Mouse (Mus musculus): ENCODE results near the gene Dner. TPM values are rescaled to one million over a fixed set of nuclear protein-coding genes. Genes with fewer than 3 reads are reported as not detected.

The Dner gene
- polyA plus RNA-seq, 1 experiment from 2014 or later = 76.4 TPM

DNA sequence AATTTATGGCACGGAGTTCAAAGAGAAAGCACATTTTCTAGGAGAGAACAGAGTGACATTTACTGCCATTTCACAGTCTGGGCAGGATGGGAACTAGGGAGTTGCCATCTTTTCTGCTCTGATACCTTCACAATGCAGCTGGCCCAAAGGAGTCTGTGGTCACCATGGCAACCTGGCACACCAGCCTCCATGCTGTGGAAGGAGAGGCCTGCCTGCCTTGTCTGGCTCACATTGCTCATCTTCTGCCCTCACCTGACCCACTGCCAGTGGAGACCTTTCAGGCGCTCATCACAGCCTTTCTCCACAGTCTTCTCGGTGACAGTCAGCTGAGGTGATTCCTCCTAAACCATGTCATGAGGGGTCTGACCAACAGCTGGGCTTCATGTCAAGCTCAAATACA, 74.7 kb downstream of the Dner start:
- no peaks in the 10 kb centered on the region for H3K9me3 ChIP-seq
- ATAC-seq (ENCODE audit: low FRiP score, low read depth) = peak; percentile 80
- H3K27ac ChIP-seq (replicated peaks) = peak overlapping the region; percentile 65
- no peak overlapping the region for H3K9ac ChIP-seq (replicated peaks)
- H3K4me2 ChIP-seq (replicated peaks) = no peak overlapping the region; the same call in 1 of the 2 replicates
- WGBS = 30% methylated on average over 3 of the region's 3 CpGs
- peaks cover 42% of the 10 kb centered on the region for H3K4me1 ChIP-seq
- H3K4me3 ChIP-seq = no peak overlapping the region
- H3K27me3 ChIP-seq = 0 out of 2 replicates have a peak, but pooled peaks cover 4% of the 10 kb centered on the region
- no peaks in the 10 kb centered on the region for H3K36me3 ChIP-seq

DNA sequence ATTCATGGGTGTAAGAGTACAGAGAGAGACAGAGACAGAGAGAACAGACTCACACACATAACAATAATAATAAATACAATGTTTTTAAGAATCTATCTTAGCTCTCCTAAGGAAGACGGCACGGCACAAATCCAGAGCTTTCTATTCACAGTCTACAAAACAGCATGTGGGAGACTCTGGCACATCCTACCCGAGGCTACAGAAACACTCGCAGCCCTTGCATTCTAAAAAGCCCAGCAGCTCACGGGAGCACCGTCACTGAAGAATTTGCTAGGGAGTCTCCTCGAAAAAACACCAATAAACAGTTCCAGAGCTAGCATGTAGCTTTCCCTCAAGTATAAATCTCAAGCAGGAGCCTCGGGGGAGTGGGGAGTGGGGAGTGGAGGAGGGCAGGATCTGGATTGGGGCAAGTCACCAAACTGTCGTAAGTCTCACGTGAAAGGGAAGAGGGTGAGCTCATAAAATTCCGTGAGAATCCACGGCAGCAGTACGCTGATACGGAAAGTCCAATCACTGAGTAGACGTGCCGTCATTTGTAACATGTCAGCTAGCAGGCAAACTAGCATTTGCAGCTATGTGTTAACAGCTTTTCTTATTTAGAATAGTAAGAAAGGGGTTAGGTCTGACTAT, 76.8 kb downstream of the Dner start:
- H3K9ac ChIP-seq (replicated peaks) = no peak overlapping the region
- H3K4me3 ChIP-seq = no peak overlapping the region
- 0 out of 2 replicates have a peak overlapping the region, but pooled peaks have one; percentile 5 for H3K27ac ChIP-seq (replicated peaks)
- H3K9me3 ChIP-seq = no peaks in the 10 kb centered on the region
- no peaks in the 10 kb centered on the region for H3K36me3 ChIP-seq
- H3K4me2 ChIP-seq (replicated peaks) = no peak overlapping the region
- 53% methylated on average over 16 of the region's 16 CpGs for WGBS
- H3K4me1 ChIP-seq = peaks cover 45% of the 10 kb centered on the region
- H3K27me3 ChIP-seq = peaks cover 11% of the 10 kb centered on the region; the same call in 1 of the 2 replicates
- no peak for ATAC-seq (ENCODE audit: low FRiP score, low read depth)

DNA sequence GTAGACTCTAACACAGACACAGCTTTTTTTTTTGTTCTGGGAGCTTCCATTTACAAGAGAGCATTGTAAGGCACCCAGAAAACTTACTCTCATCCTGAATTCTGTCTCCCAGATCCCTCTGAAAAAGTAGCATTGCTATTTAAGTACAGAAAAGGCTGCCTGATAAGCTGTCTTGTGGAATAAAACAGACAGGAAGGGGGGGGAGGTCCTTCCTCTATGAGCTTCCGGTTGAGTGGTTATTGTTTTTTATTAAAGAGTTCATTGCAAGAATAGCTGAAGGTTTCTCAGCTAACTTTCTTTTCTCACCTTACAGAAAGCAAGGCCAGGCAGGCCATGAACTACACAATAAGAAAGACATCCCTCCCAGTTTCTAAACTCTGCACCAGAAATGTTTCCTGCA, 77.9 kb downstream of the Dner start:
- no peak overlapping the region for H3K4me2 ChIP-seq (replicated peaks)
- H3K36me3 ChIP-seq = no peaks in the 10 kb centered on the region
- H3K9ac ChIP-seq (replicated peaks) = no peak overlapping the region
- WGBS = 67% methylated on average over 1 of the region's 1 CpGs
- H3K4me1 ChIP-seq = peaks cover 46% of the 10 kb centered on the region
- no peak overlapping the region for H3K27ac ChIP-seq (replicated peaks)
- no peaks in the 10 kb centered on the region for H3K9me3 ChIP-seq
- no peak overlapping the region for H3K4me3 ChIP-seq
- ATAC-seq (ENCODE audit: low FRiP score, low read depth) = no peak
- peaks cover 12% of the 10 kb centered on the region; the same call in 1 of the 2 replicates for H3K27me3 ChIP-seq

DNA sequence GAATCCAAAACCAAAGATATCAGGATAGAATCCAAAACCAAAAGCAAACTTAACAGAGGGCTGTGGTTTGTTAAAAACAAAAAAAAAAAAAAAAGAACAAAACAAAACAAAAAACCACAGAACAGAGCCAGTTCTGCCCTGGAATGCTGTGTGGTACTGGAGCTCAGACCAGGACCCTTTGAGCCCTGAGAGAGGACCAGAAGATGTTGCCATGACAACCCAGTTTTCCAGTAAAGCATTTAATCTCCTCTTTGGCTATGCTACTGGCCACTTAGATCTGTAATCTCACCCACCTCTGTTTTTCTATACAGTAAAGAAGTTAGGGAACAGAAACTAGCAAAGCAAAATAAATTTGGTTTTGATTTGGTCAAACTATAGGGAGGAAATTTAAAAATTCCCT, 79.9 kb downstream of the Dner start:
- no peaks in the 10 kb centered on the region for H3K9me3 ChIP-seq
- no peak overlapping the region for H3K4me2 ChIP-seq (replicated peaks)
- peaks cover 8% of the 10 kb centered on the region; the same call in 1 of the 2 replicates for H3K27me3 ChIP-seq
- H3K9ac ChIP-seq (replicated peaks) = no peak overlapping the region
- no peak overlapping the region for H3K27ac ChIP-seq (replicated peaks)
- H3K36me3 ChIP-seq = no peaks in the 10 kb centered on the region
- no peak for ATAC-seq (ENCODE audit: low FRiP score, low read depth)
- H3K4me3 ChIP-seq = no peak overlapping the region
- H3K4me1 ChIP-seq = peaks cover 34% of the 10 kb centered on the region

DNA sequence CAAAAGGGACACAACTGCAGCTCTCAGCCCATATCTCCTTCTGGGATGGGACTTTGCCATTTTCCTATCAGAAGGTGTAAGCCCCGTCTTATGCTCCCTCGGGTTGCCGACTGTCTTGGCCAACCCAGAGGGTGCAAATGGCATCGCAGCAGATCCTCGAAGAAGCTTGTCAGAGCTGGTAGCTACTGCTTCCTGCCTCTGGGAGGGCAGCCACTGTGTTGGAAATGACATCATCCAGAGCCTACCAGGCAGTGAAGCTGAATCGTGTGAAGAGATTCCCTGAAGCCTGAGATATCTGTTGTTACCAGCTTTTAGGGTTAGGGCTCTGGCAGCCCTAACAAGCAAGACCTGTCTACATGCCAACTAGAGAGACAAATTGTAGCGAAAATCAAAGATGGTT, 81.4 kb downstream of the Dner start:
- WGBS = 87% methylated on average over 7 of the region's 7 CpGs

DNA sequence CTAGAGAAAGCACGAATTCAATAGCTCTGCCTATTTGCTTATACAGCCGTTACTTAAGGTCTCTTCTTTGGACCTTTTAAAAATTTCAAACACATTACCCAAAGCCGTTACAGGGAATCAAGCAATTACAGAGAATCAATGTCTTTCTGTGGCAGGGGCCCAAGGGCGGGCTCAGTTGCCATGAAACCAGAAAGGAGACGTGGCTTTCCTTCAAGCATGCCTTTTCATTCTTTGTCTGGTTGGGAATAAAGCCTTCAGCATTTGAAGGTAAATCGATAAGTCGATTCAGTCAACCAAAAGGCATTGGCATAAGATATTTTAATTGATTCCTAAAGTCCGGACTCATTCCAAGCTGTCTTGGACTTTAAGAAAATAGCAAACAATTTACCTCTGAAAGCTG, 82.9 kb downstream of the Dner start:
- peaks cover 22% of the 10 kb centered on the region for H3K4me1 ChIP-seq
- no peaks in the 10 kb centered on the region; the same call in 1 of the 2 replicates for H3K9me3 ChIP-seq
- 10% methylated on average over 8 of the region's 8 CpGs for WGBS

More for the DNA sequence above, 81.4 kb downstream of the Dner start:
- no peak overlapping the region for H3K4me3 ChIP-seq
- ATAC-seq (ENCODE audit: low FRiP score, low read depth) = no peak
- no peaks in the 10 kb centered on the region for H3K9me3 ChIP-seq
- H3K27ac ChIP-seq (replicated peaks) = no peak overlapping the region
- H3K4me2 ChIP-seq (replicated peaks) = no peak overlapping the region
- H3K27me3 ChIP-seq = peaks cover 8% of the 10 kb centered on the region; the same call in 1 of the 2 replicates
- peaks cover 29% of the 10 kb centered on the region for H3K4me1 ChIP-seq
- H3K9ac ChIP-seq (replicated peaks) = no peak overlapping the region
- no peaks in the 10 kb centered on the region for H3K36me3 ChIP-seq

DNA sequence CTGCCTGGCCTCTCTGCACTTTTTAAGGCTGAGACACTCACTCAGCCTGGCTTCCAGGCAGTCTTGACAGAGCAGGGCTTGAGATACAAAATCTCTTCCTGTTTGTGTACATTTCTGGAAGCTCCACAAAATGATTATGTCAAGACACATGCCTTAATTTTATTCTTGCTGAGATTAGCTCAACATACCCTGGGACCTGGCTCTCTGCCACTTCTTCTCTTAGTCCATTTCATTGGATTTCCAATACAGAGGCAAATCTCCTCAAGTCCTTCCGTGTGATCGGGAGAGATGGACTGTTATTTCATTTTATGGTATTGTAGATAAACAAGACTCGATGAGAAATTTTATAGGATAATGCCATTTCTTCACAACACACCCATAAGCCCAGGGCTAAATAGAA, 84.7 kb downstream of the Dner start:
- Histone ChIP-seq H3K4me1 (peaks cover 15% of the 10 kb centered on the region), H3K27me3 (peaks cover 8% of the 10 kb centered on the region; the same call in 1 of the 2 replicates), H3K27ac (replicated peaks) (peak overlapping the region; percentile 58; the same call in 1 of the 2 replicates), H3K9ac (replicated peaks) (no peak overlapping the region), H3K4me3 (no peak overlapping the region), H3K9me3 (no peaks in the 10 kb centered on the region; the same call in 1 of the 2 replicates), H3K4me2 (replicated peaks) (no peak overlapping the region), H3K36me3 (no peaks in the 10 kb centered on the region)
- 91% methylated on average over 3 of the region's 3 CpGs for WGBS
- no peak for ATAC-seq (ENCODE audit: low FRiP score, low read depth)

More for the DNA sequence above, 82.9 kb downstream of the Dner start:
- Histone ChIP-seq H3K4me3 (no peak overlapping the region), H3K27me3 (peaks cover 8% of the 10 kb centered on the region; the same call in 1 of the 2 replicates), H3K27ac (replicated peaks) (peak overlapping the region; percentile 52; the same call in 1 of the 2 replicates), H3K9ac (replicated peaks) (no peak overlapping the region), H3K4me2 (replicated peaks) (no peak overlapping the region), H3K36me3 (no peaks in the 10 kb centered on the region)
- peak; percentile 64 for ATAC-seq (ENCODE audit: low FRiP score, low read depth)

DNA sequence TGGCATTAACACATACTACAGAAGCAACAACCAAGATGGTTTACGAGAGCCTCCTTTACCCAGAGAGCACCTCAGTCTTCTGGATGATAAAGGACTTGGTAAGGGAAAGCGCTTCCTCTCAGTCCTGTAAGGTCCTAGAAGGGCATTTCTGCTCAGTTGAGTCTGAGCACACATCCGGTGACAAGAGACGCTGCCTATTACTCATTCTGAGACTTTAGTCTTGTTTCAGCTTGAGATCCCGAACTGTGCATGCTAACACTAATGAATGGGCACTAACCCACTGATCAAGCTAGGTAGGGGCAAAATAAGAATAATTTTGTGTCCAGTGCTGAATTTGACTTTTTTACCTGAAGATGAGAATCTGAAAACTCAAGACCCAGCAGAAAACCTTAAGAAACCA, 97.0 kb downstream of the Dner start:
- Histone ChIP-seq H3K4me2 (replicated peaks) (no peak overlapping the region), H3K4me3 (no peak overlapping the region), H3K27me3 (no peaks in the 10 kb centered on the region), H3K9ac (replicated peaks) (no peak overlapping the region), H3K27ac (replicated peaks) (no peak overlapping the region), H3K36me3 (no peaks in the 10 kb centered on the region), H3K4me1 (peaks cover 3% of the 10 kb centered on the region; the same call in 1 of the 2 replicates), H3K9me3 (no peaks in the 10 kb centered on the region; the same call in 1 of the 2 replicates)
- WGBS = 93% methylated on average over 5 of the region's 5 CpGs
- no peak for ATAC-seq (ENCODE audit: low FRiP score, low read depth)

DNA sequence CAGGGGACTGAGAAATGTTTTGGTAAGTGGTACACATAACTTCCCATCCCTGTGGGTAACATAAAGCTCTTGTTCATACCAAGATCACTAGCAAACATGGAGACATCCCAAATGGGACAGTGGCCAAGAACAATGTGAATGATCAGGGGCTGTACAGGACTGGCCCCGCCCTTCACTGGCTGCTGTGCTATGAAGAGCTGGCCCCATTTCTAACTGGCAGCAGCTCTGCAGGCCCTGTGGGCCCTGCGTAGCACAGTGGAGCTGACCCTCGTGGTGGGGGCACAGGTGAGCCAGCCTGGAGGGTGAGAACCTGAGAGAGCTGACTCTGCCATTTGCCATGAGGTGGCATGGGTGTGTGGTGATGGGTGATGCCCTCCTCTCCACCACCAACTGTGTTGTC, 100.0 kb downstream of the Dner start:
- H3K9ac ChIP-seq (replicated peaks) = no peak overlapping the region
- H3K4me2 ChIP-seq (replicated peaks) = no peak overlapping the region
- H3K27ac ChIP-seq (replicated peaks) = no peak overlapping the region
- H3K4me1 ChIP-seq = peaks cover 3% of the 10 kb centered on the region; the same call in 1 of the 2 replicates
- 84% methylated on average over 3 of the region's 3 CpGs for WGBS
- no peak for ATAC-seq (ENCODE audit: low FRiP score, low read depth)
- no peak overlapping the region for H3K4me3 ChIP-seq
- no peaks in the 10 kb centered on the region for H3K36me3 ChIP-seq
- H3K27me3 ChIP-seq = no peaks in the 10 kb centered on the region
- no peaks in the 10 kb centered on the region for H3K9me3 ChIP-seq

DNA sequence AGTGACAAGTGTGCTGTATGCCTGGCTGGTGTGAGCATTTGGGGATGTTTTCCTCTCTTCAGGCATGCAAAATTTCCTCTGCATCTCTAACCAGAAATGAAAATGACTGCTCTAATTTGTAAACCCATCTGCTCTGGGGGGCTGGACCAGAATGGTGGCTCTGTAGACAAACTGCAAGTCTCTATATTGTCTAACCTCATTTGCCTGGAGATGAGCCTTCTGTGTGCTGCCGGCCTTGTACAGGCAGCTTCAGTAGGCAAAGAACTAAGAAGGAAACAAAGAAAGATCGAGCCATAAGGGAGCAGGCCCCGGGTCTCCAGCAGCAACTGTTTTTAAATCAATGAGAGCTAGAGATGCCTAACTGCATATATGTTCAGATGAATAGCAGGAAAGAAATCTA, 103.6 kb downstream of the Dner start:
- no peaks in the 10 kb centered on the region for H3K9me3 ChIP-seq
- H3K36me3 ChIP-seq = no peaks in the 10 kb centered on the region
- peak overlapping the region; percentile 11; the same call in 1 of the 2 replicates for H3K27ac ChIP-seq (replicated peaks)
- H3K4me2 ChIP-seq (replicated peaks) = no peak overlapping the region
- ATAC-seq (ENCODE audit: low FRiP score, low read depth) = no peak
- H3K4me3 ChIP-seq = no peak overlapping the region
- H3K4me1 ChIP-seq = peaks cover 21% of the 10 kb centered on the region
- 47% methylated on average over 3 of the region's 3 CpGs for WGBS
- H3K9ac ChIP-seq (replicated peaks) = no peak overlapping the region
- H3K27me3 ChIP-seq = peaks cover 3% of the 10 kb centered on the region; the same call in 1 of the 2 replicates

DNA sequence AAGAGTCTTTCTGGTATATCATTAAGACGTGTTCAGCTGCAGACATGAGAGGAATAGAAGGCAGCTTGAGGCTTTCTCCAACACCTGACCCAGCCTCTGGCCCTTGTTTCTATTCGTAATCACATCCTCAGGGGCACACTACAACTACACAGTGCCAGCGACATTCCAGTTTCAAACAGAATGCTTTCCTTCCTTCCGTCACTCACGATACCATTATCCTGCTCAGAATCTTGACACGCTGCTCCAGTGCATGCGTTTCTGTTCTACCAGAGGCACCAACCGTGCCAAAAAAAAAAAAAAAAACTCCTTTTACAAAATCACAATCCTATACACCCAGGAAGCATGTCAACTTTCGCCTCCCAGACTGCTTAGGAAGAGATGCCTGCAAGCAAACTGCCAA, 105.5 kb downstream of the Dner start:
- H3K9ac ChIP-seq (replicated peaks) = no peak overlapping the region
- peaks cover 30% of the 10 kb centered on the region for H3K4me1 ChIP-seq
- H3K4me2 ChIP-seq (replicated peaks) = no peak overlapping the region
- no peak overlapping the region for H3K27ac ChIP-seq (replicated peaks)
- H3K4me3 ChIP-seq = no peak overlapping the region
- no peaks in the 10 kb centered on the region for H3K9me3 ChIP-seq
- 67% methylated on average over 9 of the region's 9 CpGs for WGBS
- peaks cover 3% of the 10 kb centered on the region; the same call in 1 of the 2 replicates for H3K27me3 ChIP-seq
- ATAC-seq (ENCODE audit: low FRiP score, low read depth) = no peak
- no peaks in the 10 kb centered on the region for H3K36me3 ChIP-seq

DNA sequence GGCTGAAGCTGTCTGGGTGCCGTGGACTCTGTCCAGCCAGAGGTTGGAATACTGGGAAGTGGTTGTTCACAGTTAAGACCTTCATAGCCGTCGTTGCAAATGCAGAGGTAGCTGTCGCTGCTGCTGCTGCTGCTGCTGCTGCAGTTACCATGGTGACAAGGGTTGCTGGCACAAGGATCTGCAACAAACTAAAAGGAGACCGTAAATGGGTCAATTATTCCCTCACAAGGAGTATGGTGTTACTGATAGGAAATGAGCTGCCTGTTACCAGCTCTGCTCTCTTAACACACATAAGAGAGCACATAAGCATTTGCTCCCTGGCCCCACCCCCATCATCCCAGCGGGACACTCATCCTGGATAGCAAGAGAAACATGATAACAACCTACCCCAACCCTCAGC, 110.6 kb downstream of the Dner start:
- no peaks in the 10 kb centered on the region; the same call in 1 of the 2 replicates for H3K36me3 ChIP-seq
- H3K9ac ChIP-seq (replicated peaks) = 0 out of 2 replicates have a peak overlapping the region, but pooled peaks have one; percentile 31
- ATAC-seq (ENCODE audit: low FRiP score, low read depth) = peak; percentile 76
- no peaks in the 10 kb centered on the region for H3K9me3 ChIP-seq
- H3K4me3 ChIP-seq = no peak overlapping the region
- H3K4me1 ChIP-seq = peaks cover 34% of the 10 kb centered on the region
- H3K27me3 ChIP-seq = peaks cover 3% of the 10 kb centered on the region; the same call in 1 of the 2 replicates
- peak overlapping the region; percentile 63 for H3K27ac ChIP-seq (replicated peaks)
- 1% methylated on average over 6 of the region's 6 CpGs for WGBS
- H3K4me2 ChIP-seq (replicated peaks) = peak overlapping the region; percentile 40

All from midbrain, embryonic 12.5 days (tissue).